Mouse (Mus musculus): ENCODE results near the gene Mtrf1l.

Mtrf1l gene

DNA sequence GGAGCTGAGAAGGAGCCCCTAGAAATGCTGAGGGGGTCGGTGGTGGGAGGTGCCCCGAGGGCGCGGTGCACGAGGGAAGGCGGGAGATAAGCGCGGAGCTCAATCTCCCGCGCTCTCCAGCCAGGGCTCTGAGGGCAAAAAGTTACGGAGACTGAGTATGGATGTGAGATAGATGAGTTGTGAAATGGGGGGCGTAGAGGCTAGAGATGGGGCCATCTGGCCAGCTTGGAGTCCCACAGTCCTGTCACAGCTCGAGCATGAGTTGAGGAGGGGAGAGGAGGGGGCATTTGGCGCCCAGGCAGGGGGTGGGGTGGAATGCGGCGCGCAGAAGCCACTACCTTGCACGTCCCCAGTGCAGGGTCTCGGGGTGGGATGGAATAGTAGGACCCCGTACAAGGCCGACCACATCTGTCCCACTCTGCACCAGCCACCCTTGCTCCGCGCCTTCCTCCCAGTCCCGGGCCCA lies 19.0 kb downstream of the Mtrf1l start:
- peak; percentile 30 to 58 for DNase-seq (ENCODE audit: low spot score in 2 of 2)

- no peak for DNase-seq (ENCODE audit: low spot score in 2 of 2)
Observed at GRCm38 (mm10) chr10:5803739-5804138, 20.0 kb downstream of the Mtrf1l start.

GRCm38 (mm10) chr10:5802866-5803265 lies 20.8 kb downstream of the Mtrf1l start:
- no peak for DNase-seq (ENCODE audit: low spot score in 2 of 2)

- peak in 1 of 2 experiments; percentile 40 for DNase-seq (ENCODE audit: low spot score in 2 of 2)
Observed at GRCm38 (mm10) chr10:5800490-5800889, 23.2 kb downstream of the Mtrf1l start.

GRCm38 (mm10) chr10:5798069-5798468 lies 25.6 kb downstream of the Mtrf1l start:
- DNase-seq (ENCODE audit: low spot score in 2 of 2) = no peak

- DNase-seq (ENCODE audit: low spot score in 2 of 2) = peak in 1 of 2 experiments; percentile 29
Observed at GRCm38 (mm10) chr10:5790657-5791056, 33.1 kb downstream of the Mtrf1l start.

DNA sequence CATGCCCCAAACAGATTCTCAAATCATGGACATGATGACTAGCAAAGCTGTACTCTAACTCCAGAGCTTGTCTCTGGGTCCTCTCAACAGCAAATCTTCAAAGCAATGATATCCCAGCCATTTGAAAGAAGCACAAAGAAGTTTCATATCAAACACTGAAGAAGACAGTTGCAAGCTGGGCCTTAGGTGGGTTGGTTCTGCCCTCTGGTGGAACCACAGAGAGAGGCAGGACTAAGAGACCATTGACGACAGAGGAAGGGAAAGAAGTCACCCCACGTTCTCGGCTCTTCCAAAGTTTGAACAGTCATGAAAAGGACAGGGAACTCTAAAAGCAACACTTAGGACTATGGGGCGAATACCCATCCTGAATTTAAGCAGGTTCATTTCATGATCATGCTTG lies 36.8 kb downstream of the Mtrf1l start:
- DNase-seq (ENCODE audit: low spot score in 2 of 2) = no peak
